Mouse (Mus musculus) CH12.LX (cell line): ENCODE measurements around the gene Vwa7. TPM values are rescaled to one million over a fixed set of nuclear protein-coding genes. Genes with fewer than 3 reads are reported as not detected.

Experiments used
- DNase-seq: peaks from one replicate; pipeline ENCODE4 v3.0.0-alpha.2; 2013; ENCODE audit errors: extremely low read depth
- H3K27ac ChIP-seq: 2 replicates; pipeline ENCODE4 v1.5.1; 2012; ENCODE audit warnings: low read depth, mild to moderate bottlenecking, control low read depth, moderate library complexity; ENCODE audit not compliant: insufficient read depth
- H3K27me3 ChIP-seq: replicated peaks from 2 replicates; pipeline ENCODE3; 2012; ENCODE audit warnings: inconsistent platforms
- H3K36me3 ChIP-seq, 2 experiments: replicated peaks in 1 of 2; 2 replicates each; pipeline versions ENCODE3 to v1.6.1; 2012; ENCODE audit warnings: inconsistent platforms in 1 of 2, low read length in 1 of 2, mild to moderate bottlenecking in 1 of 2, mixed read lengths in 1 of 2, moderate library complexity in 1 of 2; ENCODE audit not compliant: control insufficient read depth in 1 of 2, insufficient read depth in 1 of 2
- H3K4me1 ChIP-seq, 2 experiments: 2 replicates each; pipeline ENCODE4 v1.6.1; 2012; ENCODE audit warnings: inconsistent platforms in 1 of 2, moderate library complexity in 1 of 2; ENCODE audit not compliant: insufficient read depth in 2 of 2, control insufficient read depth in 1 of 2
- H3K4me2 ChIP-seq: 2 replicates; pipeline ENCODE4 v1.6.1; 2012; ENCODE audit warnings: low read depth, mild to moderate bottlenecking, control low read depth; ENCODE audit not compliant: poor library complexity, insufficient read depth, severe bottlenecking
- H3K4me3 ChIP-seq, 3 experiments: fragments of 150-350 bp in 1 of 3; sonication (generic) in 1 of 3; replicated peaks in 1 of 3; 2 replicates each; pipeline versions ENCODE3 to v1.5.1; 2011 to 2012; ENCODE audit warnings: low read depth in 2 of 3, low read length in 2 of 3, mild to moderate bottlenecking in 2 of 3, moderate library complexity in 2 of 3, control low read depth in 1 of 3, improper control_type of control experiment in 1 of 3, inconsistent platforms in 1 of 3, mixed read lengths in 1 of 3; ENCODE audit not compliant: poor library complexity in 1 of 3
- H3K79me2 ChIP-seq: replicated peaks from 2 replicates; pipeline ENCODE4 v1.6.1; 2012; ENCODE audit warnings: mild to moderate bottlenecking, moderate library complexity; ENCODE audit not compliant: control insufficient read depth, poor library complexity, insufficient read depth, severe bottlenecking; ENCODE audit errors: extremely low read depth
- H3K9ac ChIP-seq: 2 replicates; pipeline ENCODE4 v1.6.1; 2012; ENCODE audit warnings: low read depth, mild to moderate bottlenecking, control low read depth, moderate library complexity; ENCODE audit not compliant: insufficient read depth
- H3K9me3 ChIP-seq: replicated peaks from 2 replicates; pipeline ENCODE3; 2012; ENCODE audit warnings: low read length, inconsistent platforms, mixed read lengths
- CHD1 ChIP-seq: IDR thresholded peaks from 2 replicates; pipeline ENCODE4 v1.6.1; 2012; ENCODE audit warnings: low read depth, low read length, improper control_type of control experiment, inconsistent platforms
- CTCF ChIP-seq, 2 experiments: IDR thresholded peaks in 1 of 2; conservative IDR thresholded peaks in 1 of 2; 2 replicates each; pipeline ENCODE4 v1.5.1; 2011 to 2012; ENCODE audit warnings: low read depth in 2 of 2, low read length in 2 of 2, improper control_type of control experiment in 1 of 2, inconsistent platforms in 1 of 2, mild to moderate bottlenecking in 1 of 2, moderate library complexity in 1 of 2
- E2F4 ChIP-seq: IDR thresholded peaks from 2 replicates; pipeline ENCODE4 v1.6.1; 2011; ENCODE audit warnings: low read depth, low read length, improper control_type of control experiment; ENCODE audit not compliant: insufficient replicate concordance
- GABPA ChIP-seq: IDR thresholded peaks from 2 replicates; pipeline ENCODE4 v1.6.1; 2012; ENCODE audit warnings: low read depth, low read length, improper control_type of control experiment, inconsistent platforms; ENCODE audit not compliant: insufficient replicate concordance
- HCFC1 ChIP-seq: IDR thresholded peaks from 2 replicates; pipeline ENCODE4 v1.6.1; 2012; ENCODE audit warnings: low read depth, mild to moderate bottlenecking, inconsistent platforms, low read length, improper control_type of control experiment
- KAT2A ChIP-seq: IDR thresholded peaks from 2 replicates; pipeline ENCODE4 v1.6.1; 2012; ENCODE audit warnings: low read length, improper control_type of control experiment, inconsistent platforms; ENCODE audit not compliant: insufficient replicate concordance
- MAFK ChIP-seq: IDR thresholded peaks from 2 replicates; pipeline ENCODE4 v1.6.1; 2011; ENCODE audit warnings: low read length, improper control_type of control experiment; ENCODE audit not compliant: insufficient replicate concordance
- MAZ ChIP-seq: IDR thresholded peaks from 2 replicates; pipeline ENCODE4 v1.6.1; 2012; ENCODE audit warnings: low read depth, mild to moderate bottlenecking, inconsistent platforms, low read length, improper control_type of control experiment, moderate library complexity
- MYC ChIP-seq: IDR thresholded peaks from 2 replicates; pipeline ENCODE4 v1.6.1; 2011; ENCODE audit warnings: low read depth, mild to moderate bottlenecking, improper control_type of control experiment, low read length
- NELFE ChIP-seq: IDR thresholded peaks from 2 replicates; pipeline ENCODE4 v1.6.1; 2011; ENCODE audit warnings: low read depth, low read length, improper control_type of control experiment
- NRF1 ChIP-seq: IDR thresholded peaks from 2 replicates; pipeline ENCODE4 v1.6.1; 2014; ENCODE audit warnings: low read depth, mild to moderate bottlenecking, inconsistent platforms, low read length, improper control_type of control experiment, moderate library complexity
- POLR2A ChIP-seq: IDR thresholded peaks from 2 replicates; pipeline ENCODE4 v1.6.1; 2011; ENCODE audit warnings: low read depth, mild to moderate bottlenecking, improper control_type of control experiment, low read length
- RCOR1 ChIP-seq: conservative IDR thresholded peaks from 2 replicates; pipeline ENCODE4 v1.6.1; 2012; ENCODE audit warnings: low read depth, mild to moderate bottlenecking, inconsistent platforms, low read length, improper control_type of control experiment
- SIN3A ChIP-seq: IDR thresholded peaks from 2 replicates; pipeline ENCODE4 v1.6.1; 2012; ENCODE audit warnings: low read length, improper control_type of control experiment, inconsistent platforms
- SMC3 ChIP-seq: IDR thresholded peaks from 2 replicates; pipeline ENCODE4 v1.6.1; 2011; ENCODE audit warnings: low read depth, low read length, improper control_type of control experiment
- TBP ChIP-seq: conservative IDR thresholded peaks from 2 replicates; pipeline ENCODE4 v1.6.1; 2011; ENCODE audit warnings: low read depth, low read length, improper control_type of control experiment
- TCF12 ChIP-seq: IDR thresholded peaks from 2 replicates; pipeline ENCODE4 v1.6.1; 2014; ENCODE audit warnings: low read depth, mild to moderate bottlenecking, inconsistent platforms, low read length, improper control_type of control experiment
- USF2 ChIP-seq: conservative IDR thresholded peaks from 2 replicates; pipeline ENCODE4 v1.6.1; 2011; ENCODE audit warnings: low read depth, low read length, improper control_type of control experiment
- ZC3H11A ChIP-seq: IDR thresholded peaks from 2 replicates; pipeline ENCODE4 v1.6.1; 2012; ENCODE audit warnings: low read depth, mild to moderate bottlenecking, inconsistent platforms, low read length, improper control_type of control experiment
- ZKSCAN1 ChIP-seq: IDR thresholded peaks from 2 replicates; pipeline ENCODE4 v1.6.1; 2012; ENCODE audit warnings: low read depth, inconsistent platforms, low read length, improper control_type of control experiment, borderline replicate concordance
- ZNF384 ChIP-seq: IDR thresholded peaks from 2 replicates; pipeline ENCODE4 v1.6.1; 2012; ENCODE audit warnings: low read depth, low read length, improper control_type of control experiment, inconsistent platforms
- dilution Hi-C: fragments of 300-500 bp; cut with MboI; formaldehyde crosslinking; loops from 2 replicates; pipeline ENCODE4 v1.14.3; 2020; ENCODE audit warnings: low sequenced_read_pairs; ENCODE audit not compliant: extremely low pct_unique_long_range_greater_than_20kb, extremely low pct_ligation_motif_present
- in situ Hi-C: fragments of 300-500 bp; cut with MboI; formaldehyde crosslinking; loops from 3 replicates; pipeline ENCODE4 v1.14.3; 2019; ENCODE audit warnings: low sequenced_read_pairs, low pct_ligation_motif_present, low pct_unique_long_range_greater_than_20kb, mixed read lengths
- polyA plus RNA-seq: library from polyadenylated mRNA; unstranded; fragments of >175 nt; gene quantifications from 2 replicates; pipeline ENCODE4 v1.2.1, GENCODE M21; 2012; ENCODE audit warnings: low read depth; ENCODE audit not compliant: insufficient read length
- total RNA-seq, 2 experiments: library from RNA; depleted of rRNA; stranded (reverse); fragments of 300-350 nt in 1 of 2; fragments of >200 nt in 1 of 2; gene quantifications; 2 replicates each; pipeline ENCODE4 v1.2.3; 2012 to 2014

The Vwa7 gene
- total and polyA plus RNA-seq, 3 experiments: 0.42 to 1.2 TPM; not detected in 1

- H3K27me3 ChIP-seq: no peaks in the 10 kb centered on the region
- no peak overlapping the region for H3K9ac ChIP-seq
- peaks cover 4 to 39% of the 10 kb centered on the region in 2 experiments for H3K36me3 ChIP-seq
- H3K9me3 ChIP-seq: no peaks in the 10 kb centered on the region
- H3K4me2 ChIP-seq: no peak overlapping the region
- DNase-seq: no peak
- dilution Hi-C loops: no loop called here
- peaks cover 16 to 63% of the 10 kb centered on the region in 2 experiments for H3K4me1 ChIP-seq
- H3K27ac ChIP-seq: no peak overlapping the region
- in situ Hi-C loops: loop anchor here (10.0 kb wide), 1 partner anchor 85 kb away; the partner anchor contains the start of gene Ly6g5b
- H3K79me2 ChIP-seq: no peaks in the 10 kb centered on the region; the same call in none of the 2 replicates
- no peak overlapping the region for H3K4me3 ChIP-seq
- TF ChIP-seq KAT2A (no peak), SMC3 (peak; percentile 32; the same call in 1 of the 2 replicates), NELFE (no peak), MYC (no peak), CTCF (conservative IDR thresholded peaks at IDR 0.05 in 1 of 2, IDR thresholded peaks at IDR 0.05 in 1 of 2; ENCODE audit: low read depth in 2 of 2, low read length in 2 of 2) (peak in 1 of 2 experiments; percentile 52; a peak in 2 of 4 replicates), MAFK (no peak), CHD1 (no peak), ZC3H11A (no peak), TBP (no peak), POLR2A (no peak), ZKSCAN1 (no peak), USF2 (no peak)
Measured at GRCm38 (mm10) chr17:35029691-35030532, 13.5 kb downstream of the Vwa7 start.

DNA sequence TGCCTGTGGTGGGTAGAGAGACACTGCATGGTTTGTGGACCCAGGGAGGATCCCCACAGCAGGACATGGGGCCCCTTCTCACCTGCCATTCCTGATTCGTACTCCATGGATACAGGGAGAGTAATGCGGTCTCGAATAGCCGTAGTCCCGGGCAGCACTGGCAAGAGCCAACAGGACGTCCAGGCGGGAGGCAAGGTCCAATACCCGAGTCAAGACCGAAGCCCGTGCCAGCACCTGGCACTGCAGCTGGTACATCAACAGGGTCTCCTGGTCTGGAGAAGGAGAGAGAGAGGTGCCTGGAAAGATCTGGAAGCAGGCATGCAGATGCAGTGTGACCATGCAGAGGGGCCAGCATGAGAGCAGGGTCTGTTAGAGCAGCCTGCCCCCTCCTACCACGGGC is 14.9 kb downstream of the Vwa7 start:
- Histone ChIP-seq H3K79me2 (no peaks in the 10 kb centered on the region; the same call in 1 of the 2 replicates), H3K4me2 (no peak overlapping the region), H3K27ac (no peak overlapping the region), H3K27me3 (no peaks in the 10 kb centered on the region), H3K4me1 (peaks cover 11 to 51% of the 10 kb centered on the region in 2 experiments), H3K9me3 (no peaks in the 10 kb centered on the region), H3K36me3 (peaks cover 0 to 28% of the 10 kb centered on the region in 2 experiments), H3K9ac (no peak overlapping the region), H3K4me3 (no peak overlapping the region)
- TF ChIP-seq NRF1 (no peak), E2F4 (no peak), ZKSCAN1 (no peak), HCFC1 (no peak), RCOR1 (no peak), MAZ (no peak), SIN3A (no peak), ZNF384 (no peak), NELFE (no peak), GABPA (no peak), TCF12 (no peak), MYC (no peak), KAT2A (no peak)
- dilution Hi-C loops: no loop called here
- in situ Hi-C loops: no loop called here
- DNase-seq: no peak
